Mouse (Mus musculus) heart, adult 2 months (tissue): Measurements from ENCODE around the gene Olfr1443. TPM values are rescaled to one million over a fixed set of nuclear protein-coding genes. Genes with fewer than 3 reads are reported as not detected.
"Not testable (repeated sequence)": the region's sequence is repeated elsewhere in the genome, so short reads cannot be mapped to it uniquely, and the experiment has no call there.

Experiments used
- DNase-seq, 2 experiments: peaks; one replicate each; pipeline ENCODE4 v3.0.0; 2021
- H3K27ac ChIP-seq: fragments of 200-600 bp; 2 replicates; pipeline ENCODE4 v1.8.1; 2022
- H3K27me3 ChIP-seq: fragments of 200-500 bp; 2 replicates; pipeline ENCODE4 v1.6.1; 2012; ENCODE audit warnings: mild to moderate bottlenecking, low read length, inconsistent platforms, mixed read lengths; ENCODE audit not compliant: control insufficient read depth, insufficient read depth
- H3K36me3 ChIP-seq: fragments of 200-500 bp; 2 replicates; pipeline ENCODE4 v1.6.1; 2012; ENCODE audit warnings: low read length, inconsistent platforms; ENCODE audit not compliant: control insufficient read depth, insufficient read depth
- H3K4me1 ChIP-seq: fragments of 200-500 bp; 2 replicates; pipeline ENCODE4 v1.6.1; 2011; ENCODE audit warnings: low read length; ENCODE audit not compliant: control insufficient read depth, insufficient read depth
- H3K4me3 ChIP-seq: fragments of 200-600 bp; 2 replicates; pipeline ENCODE4 v1.8.1; 2022
- H3K79me2 ChIP-seq: fragments of 200-500 bp; replicated peaks from 2 replicates; pipeline ENCODE4 v1.6.1; 2012; ENCODE audit warnings: mild to moderate bottlenecking, inconsistent platforms, low read length, moderate library complexity, mixed read lengths; ENCODE audit not compliant: control insufficient read depth, insufficient read depth
- H3K9ac ChIP-seq: fragments of 200-500 bp; 2 replicates; pipeline ENCODE4 v1.6.1; 2012; ENCODE audit warnings: low read depth, mild to moderate bottlenecking, control low read depth, inconsistent platforms, low read length, mixed read lengths
- CTCF ChIP-seq: fragments of 200-600 bp; IDR thresholded peaks from 2 replicates; pipeline ENCODE4 v1.8.1; 2022; ENCODE audit warnings: antibody characterized with exemption, mild to moderate bottlenecking, moderate library complexity
- EP300 ChIP-seq: fragments of 200-500 bp; IDR thresholded peaks from 2 replicates; pipeline ENCODE4 v1.6.1; 2011; ENCODE audit warnings: low read depth, low read length, control low read depth; ENCODE audit not compliant: insufficient read depth
- POLR2A ChIP-seq: fragments of 200-500 bp; IDR thresholded peaks from 2 replicates; pipeline ENCODE4 v1.6.1; 2011; ENCODE audit warnings: mild to moderate bottlenecking, low read depth, low read length, control low read depth; ENCODE audit not compliant: insufficient read depth
- WGBS: fragments of 180-500 bp; shearing (Covaris S2); methylation state at CpG from one replicate; pipeline ENCODE4 v1.1.7; 2018; 5-methylcytosine and 5-hydroxymethylcytosine counted together
- intact Hi-C: fragments of 180-260 bp; cut with DNase I; formaldehyde crosslinking; loops from one replicate; pipeline ENCODE4 v1.15.1; 2025
- polyA plus RNA-seq: library from polyadenylated mRNA; depleted of rRNA; stranded (reverse); fragments of >200 nt; gene quantifications from 2 replicates; pipeline ENCODE4 v1.2.3, GENCODE M21; 2012
- total RNA-seq, 2 experiments: library from RNA; stranded (reverse); gene quantifications; 2 replicates each; pipeline ENCODE4 v1.2.3; 2021

Gene Olfr1443
- total and polyA plus RNA-seq, 3 experiments, result not detected

DNA sequence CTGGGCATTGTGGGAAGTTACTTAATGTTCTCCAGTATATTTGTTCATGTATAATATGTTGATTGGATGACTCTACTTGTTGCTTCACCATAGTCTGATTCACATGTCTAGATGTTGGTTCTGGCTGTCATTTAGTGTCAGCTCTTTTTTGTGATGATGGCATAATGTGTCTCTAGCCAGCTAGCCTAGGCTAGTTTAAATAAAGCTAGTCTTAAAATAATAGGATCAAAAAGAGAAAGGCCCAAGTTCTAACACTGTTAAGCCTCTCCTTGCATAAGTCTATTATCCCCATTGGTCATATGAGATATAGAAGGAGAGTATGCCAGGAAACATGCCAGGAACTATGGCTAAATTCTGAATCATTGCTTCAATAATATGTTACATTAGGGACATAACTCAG, 28.4 kb upstream of the Olfr1443 start:
- no peaks in the 10 kb centered on the region for H3K27me3 ChIP-seq

DNA sequence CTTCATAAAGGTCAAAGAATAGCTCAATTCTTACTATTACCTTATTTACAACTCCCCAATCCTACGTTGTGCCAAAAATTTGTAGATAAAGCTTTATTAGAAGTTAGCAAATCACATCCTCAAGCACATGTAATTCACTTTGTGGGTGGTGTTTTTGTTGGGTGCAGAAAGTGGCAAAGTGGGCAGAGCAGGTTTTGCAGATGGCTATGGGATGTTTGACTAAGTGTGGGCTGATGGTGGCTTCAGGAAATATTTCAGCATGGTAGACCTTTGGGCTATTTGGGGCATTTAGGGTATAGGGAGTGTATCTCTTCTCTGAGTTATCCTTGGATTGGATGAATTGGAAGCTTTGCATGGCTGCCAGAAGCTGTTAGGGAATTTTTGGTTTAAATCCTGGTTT, 11.8 kb upstream of the Olfr1443 start:
- intact Hi-C loops, result no loop called here
- WGBS, result 73% methylated on average over 1 of the region's 1 CpGs
- TF ChIP-seq EP300 (no peak), POLR2A (no peak), CTCF (no peak)

More for the DNA sequence above, 28.4 kb upstream of the Olfr1443 start:
- no peak for DNase-seq
- intact Hi-C loops, result no loop called here
- no peaks in the 10 kb centered on the region for H3K36me3 ChIP-seq
- no peak overlapping the region for H3K27ac ChIP-seq
- TF ChIP-seq EP300 (no peak), CTCF (no peak), POLR2A (no peak)
- no peaks in the 10 kb centered on the region for H3K4me1 ChIP-seq
- no peaks in the 10 kb centered on the region for H3K79me2 ChIP-seq
- H3K4me3 ChIP-seq, result no peak overlapping the region
- H3K9ac ChIP-seq, result no peak overlapping the region

GRCm38 (mm10) chr19:12668601-12669000, 9.3 kb upstream of the Olfr1443 start:
- H3K4me1 ChIP-seq, H3K27ac ChIP-seq, H3K79me2 ChIP-seq, DNase-seq, H3K9ac ChIP-seq, H3K4me3 ChIP-seq, H3K36me3 ChIP-seq, H3K27me3 ChIP-seq, intact Hi-C loops: not testable (repeated sequence)
- whole genome bisulfite sequencing, result 91% methylated on average over 3 of the region's 3 CpGs

More for the DNA sequence above, 11.8 kb upstream of the Olfr1443 start:
- H3K27ac ChIP-seq, result no peak overlapping the region
- H3K36me3 ChIP-seq, result no peaks in the 10 kb centered on the region
- no peak for DNase-seq
- no peak overlapping the region for H3K4me3 ChIP-seq
- H3K4me1 ChIP-seq, result no peaks in the 10 kb centered on the region
- no peaks in the 10 kb centered on the region for H3K27me3 ChIP-seq
- no peak overlapping the region for H3K9ac ChIP-seq
- no peaks in the 10 kb centered on the region for H3K79me2 ChIP-seq

DNA sequence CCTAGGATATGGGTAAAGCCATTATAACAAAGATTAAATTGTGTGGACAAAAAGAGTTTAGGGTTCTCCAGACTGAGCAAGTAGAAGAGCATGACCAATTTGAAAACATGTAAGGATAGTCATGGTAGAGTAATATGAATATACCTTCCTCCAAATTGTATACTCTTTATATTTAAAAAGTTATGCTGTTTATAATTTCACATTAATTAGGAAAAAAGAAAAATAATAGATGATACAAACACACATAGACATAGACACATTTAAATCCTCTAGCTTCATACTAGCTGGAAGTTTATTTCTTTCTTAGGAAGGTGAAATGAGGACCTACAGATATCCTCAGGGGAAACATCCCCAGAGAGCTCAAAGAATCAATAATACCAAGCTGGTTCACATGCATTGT, 7.8 kb upstream of the Olfr1443 start, which contains the start of gene Olfr1442:
Gene Olfr1442, plus strand, starts transcription at position 301 of the 400 bp plus-strand sequence.
- Histone ChIP-seq H3K9ac (no peak within 1 kb of the TSS), H3K27me3 (no peaks in the 10 kb centered on the region), H3K79me2 (no peaks in the 10 kb centered on the region), H3K27ac (no peak within 1 kb of the TSS), H3K4me1 (no peaks in the 10 kb centered on the region), H3K4me3 (no peak within 1 kb of the TSS), H3K36me3 (no peaks in the 10 kb centered on the region)
- TF ChIP-seq EP300, result no peak
- TF ChIP-seq CTCF, result no peak
- no peak for TF ChIP-seq POLR2A
- intact Hi-C loops, result no loop called here
- DNase-seq, result no peak

DNA sequence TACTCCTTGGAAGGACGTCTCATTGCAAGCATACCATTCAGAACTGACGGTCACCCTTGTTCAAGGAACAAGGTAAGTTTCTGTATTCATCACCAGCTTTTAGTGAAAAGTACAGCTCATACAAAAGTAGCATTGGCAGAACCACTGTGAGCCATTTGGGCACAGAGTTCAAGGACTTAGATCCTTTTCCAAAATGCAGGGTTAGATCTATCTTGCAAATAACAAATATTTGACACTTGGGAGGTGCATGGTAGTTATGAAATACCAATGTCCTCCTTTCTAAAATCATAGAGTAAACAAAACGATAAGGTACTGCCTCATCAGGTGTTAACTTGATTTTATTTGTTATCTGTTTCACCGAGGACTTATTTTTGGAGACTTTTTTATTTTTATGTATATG, 6.9 kb upstream of the Olfr1443 start:
- intact Hi-C loops, result no loop called here
- Histone ChIP-seq H3K9ac (no peak overlapping the region), H3K4me3 (no peak overlapping the region), H3K27ac (no peak overlapping the region), H3K79me2 (no peaks in the 10 kb centered on the region), H3K36me3 (no peaks in the 10 kb centered on the region), H3K27me3 (no peaks in the 10 kb centered on the region), H3K4me1 (no peaks in the 10 kb centered on the region)
- no peak for DNase-seq
- 77% methylated on average over 4 of the region's 4 CpGs for WGBS
- TF ChIP-seq CTCF (no peak), POLR2A (no peak), EP300 (no peak)

GRCm38 (mm10) chr19:12684638-12685037, 6.7 kb downstream of the Olfr1443 start:
- Histone ChIP-seq H3K9ac (no peak overlapping the region), H3K27me3 (no peaks in the 10 kb centered on the region), H3K36me3 (no peaks in the 10 kb centered on the region), H3K4me3 (no peak overlapping the region), H3K79me2 (no peaks in the 10 kb centered on the region), H3K4me1 (no peaks in the 10 kb centered on the region), H3K27ac (no peak overlapping the region)
- no peak for TF ChIP-seq EP300
- no peak for TF ChIP-seq CTCF
- TF ChIP-seq POLR2A, result no peak
- intact Hi-C loops, result no loop called here
- DNase-seq, result no peak

GRCm38 (mm10) chr19:12685231-12685630, 7.3 kb downstream of the Olfr1443 start:
- TF ChIP-seq EP300 (no peak), CTCF (no peak), POLR2A (no peak)
- no peaks in the 10 kb centered on the region for H3K79me2 ChIP-seq
- DNase-seq, result no peak
- intact Hi-C loops, result no loop called here
- no peak overlapping the region for H3K27ac ChIP-seq
- no peaks in the 10 kb centered on the region for H3K27me3 ChIP-seq
- H3K4me3 ChIP-seq, result no peak overlapping the region
- no peak overlapping the region for H3K9ac ChIP-seq
- no peaks in the 10 kb centered on the region for H3K4me1 ChIP-seq
- H3K36me3 ChIP-seq, result no peaks in the 10 kb centered on the region
